Mouse (Mus musculus): ENCODE data around the gene Exoc6. TPM values are rescaled to one million over a fixed set of nuclear protein-coding genes. Genes with fewer than 3 reads are reported as not detected.

Gene Exoc6
- polyA plus RNA-seq, 2 experiments, result 5.3 to 8.8 TPM

GRCm38 (mm10) chr19:37514811-37515292 lies 35.4 kb upstream of the Exoc6 start:
- Histone ChIP-seq H3K27me3 (ENCODE audit: control insufficient read depth, insufficient read depth, low read length) (no peaks in the 10 kb centered on the region), H3K9me3 (ENCODE audit: control insufficient read depth, low read length) (no peaks in the 10 kb centered on the region), H3K36me3 (ENCODE audit: control insufficient read depth, insufficient read depth, low read length) (no peaks in the 10 kb centered on the region), H3K27ac (replicated peaks; ENCODE audit: low read depth, low read length) (no peak overlapping the region), H3K4me2 (replicated peaks; ENCODE audit: low read depth, low read length, severe bottlenecking) (no peak overlapping the region), H3K4me3 (replicated peaks; ENCODE audit: low read length) (no peak overlapping the region), H3K9ac (ENCODE audit: low read depth, low read length, severe bottlenecking) (no peak overlapping the region), H3K4me1 (ENCODE audit: control insufficient read depth, insufficient read depth, low read length) (no peaks in the 10 kb centered on the region)
- ATAC-seq (ENCODE audit: low FRiP score, low read depth) (no peak), DNase-seq (ENCODE audit: low spot score) (no peak)
- no peak for TF ChIP-seq POLR2A (IDR thresholded peaks at IDR 0.05; ENCODE audit: borderline replicate concordance, extremely low read depth, insufficient read depth, insufficient read length)
- 40% methylated on average over 7 of the region's 7 CpGs for WGBS

GRCm38 (mm10) chr19:37517419-37517818 lies 32.8 kb upstream of the Exoc6 start:
- Histone ChIP-seq H3K27ac (replicated peaks; ENCODE audit: low read depth, low read length) (no peak overlapping the region), H3K4me2 (replicated peaks; ENCODE audit: low read depth, low read length, severe bottlenecking) (no peak overlapping the region), H3K27me3 (ENCODE audit: control insufficient read depth, insufficient read depth, low read length) (no peaks in the 10 kb centered on the region), H3K4me3 (replicated peaks; ENCODE audit: low read length) (no peak overlapping the region), H3K4me1 (ENCODE audit: control insufficient read depth, insufficient read depth, low read length) (no peaks in the 10 kb centered on the region), H3K9ac (ENCODE audit: low read depth, low read length, severe bottlenecking) (no peak overlapping the region), H3K9me3 (ENCODE audit: control insufficient read depth, low read length) (no peaks in the 10 kb centered on the region), H3K36me3 (ENCODE audit: control insufficient read depth, insufficient read depth, low read length) (no peaks in the 10 kb centered on the region)
- 76% methylated on average over 7 of the region's 7 CpGs for WGBS
- no peak for ATAC-seq (ENCODE audit: low FRiP score, low read depth)
- no peak for TF ChIP-seq POLR2A (IDR thresholded peaks at IDR 0.05; ENCODE audit: borderline replicate concordance, extremely low read depth, insufficient read depth, insufficient read length)
- DNase-seq (ENCODE audit: low spot score), result no peak

GRCm38 (mm10) chr19:37520740-37521433 lies 29.3 kb upstream of the Exoc6 start:
- Histone ChIP-seq H3K4me2 (replicated peaks; ENCODE audit: low read depth, low read length, severe bottlenecking) (no peak overlapping the region), H3K27me3 (ENCODE audit: control insufficient read depth, insufficient read depth, low read length) (no peaks in the 10 kb centered on the region), H3K9me3 (ENCODE audit: control insufficient read depth, low read length) (no peaks in the 10 kb centered on the region), H3K4me3 (replicated peaks; ENCODE audit: low read length) (no peak overlapping the region), H3K36me3 (ENCODE audit: control insufficient read depth, insufficient read depth, low read length) (no peaks in the 10 kb centered on the region), H3K9ac (ENCODE audit: low read depth, low read length, severe bottlenecking) (no peak overlapping the region), H3K4me1 (ENCODE audit: control insufficient read depth, insufficient read depth, low read length) (no peaks in the 10 kb centered on the region), H3K27ac (replicated peaks; ENCODE audit: low read depth, low read length) (no peak overlapping the region)
- no peak for TF ChIP-seq POLR2A (IDR thresholded peaks at IDR 0.05; ENCODE audit: borderline replicate concordance, extremely low read depth, insufficient read depth, insufficient read length)
- no peak for DNase-seq (ENCODE audit: low spot score)
- no peak for ATAC-seq (ENCODE audit: low FRiP score, low read depth)
- 74% methylated on average over 18 of the region's 18 CpGs for WGBS

DNA sequence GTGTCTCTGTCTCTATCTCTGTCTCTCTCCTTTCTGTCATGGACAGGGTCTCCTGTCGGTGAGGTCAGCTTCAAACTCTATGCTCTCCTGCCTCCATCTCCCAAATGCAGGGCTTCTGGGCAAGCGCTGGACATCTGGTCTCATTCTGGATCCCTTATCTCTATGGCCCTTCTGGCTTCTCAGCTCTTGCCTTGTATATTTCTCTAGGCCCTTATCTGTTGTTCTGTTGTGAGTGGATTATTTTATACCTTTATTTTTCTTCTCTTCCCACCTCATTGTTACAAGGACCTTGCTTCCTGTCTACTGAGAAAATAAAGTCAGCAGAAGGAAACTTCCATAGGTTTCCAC lies 28.8 kb upstream of the Exoc6 start:
- 83% methylated on average over 2 of the region's 2 CpGs for WGBS
- Histone ChIP-seq H3K27ac (replicated peaks; ENCODE audit: low read depth, low read length) (no peak overlapping the region), H3K4me2 (replicated peaks; ENCODE audit: low read depth, low read length, severe bottlenecking) (no peak overlapping the region), H3K9me3 (ENCODE audit: control insufficient read depth, low read length) (no peaks in the 10 kb centered on the region), H3K36me3 (ENCODE audit: control insufficient read depth, insufficient read depth, low read length) (no peaks in the 10 kb centered on the region), H3K27me3 (ENCODE audit: control insufficient read depth, insufficient read depth, low read length) (no peaks in the 10 kb centered on the region), H3K9ac (ENCODE audit: low read depth, low read length, severe bottlenecking) (no peak overlapping the region), H3K4me1 (ENCODE audit: control insufficient read depth, insufficient read depth, low read length) (no peaks in the 10 kb centered on the region), H3K4me3 (replicated peaks; ENCODE audit: low read length) (no peak overlapping the region)
- ATAC-seq (ENCODE audit: low FRiP score, low read depth) (no peak), DNase-seq (ENCODE audit: low spot score) (no peak)
- TF ChIP-seq POLR2A (IDR thresholded peaks at IDR 0.05; ENCODE audit: borderline replicate concordance, extremely low read depth, insufficient read depth, insufficient read length), result no peak

- Histone ChIP-seq H3K36me3 (ENCODE audit: control insufficient read depth, insufficient read depth, low read length) (no peaks in the 10 kb centered on the region), H3K4me1 (ENCODE audit: control insufficient read depth, insufficient read depth, low read length) (no peaks in the 10 kb centered on the region), H3K27me3 (ENCODE audit: control insufficient read depth, insufficient read depth, low read length) (no peaks in the 10 kb centered on the region), H3K9ac (ENCODE audit: low read depth, low read length, severe bottlenecking) (no peak overlapping the region), H3K4me3 (replicated peaks; ENCODE audit: low read length) (no peak overlapping the region), H3K4me2 (replicated peaks; ENCODE audit: low read depth, low read length, severe bottlenecking) (no peak overlapping the region), H3K27ac (replicated peaks; ENCODE audit: low read depth, low read length) (no peak overlapping the region), H3K9me3 (ENCODE audit: control insufficient read depth, low read length) (no peaks in the 10 kb centered on the region)
- ATAC-seq (ENCODE audit: low FRiP score, low read depth) (no peak), DNase-seq (ENCODE audit: low spot score) (no peak)
- no peak for TF ChIP-seq POLR2A (IDR thresholded peaks at IDR 0.05; ENCODE audit: borderline replicate concordance, extremely low read depth, insufficient read depth, insufficient read length)
- 78% methylated on average over 15 of the region's 15 CpGs for WGBS
Measured at GRCm38 (mm10) chr19:37523280-37524062, 26.7 kb upstream of the Exoc6 start.

Measured in limb, embryonic 14.5 days (tissue).